Mouse (Mus musculus): ENCODE results near the gene Mymk. TPM values are rescaled to one million over a fixed set of nuclear protein-coding genes. Genes with fewer than 3 reads are reported as not detected.
A peak's percentile ranks its signal among the peaks of the same experiment; 100 is the strongest.

The Mymk gene
- polyA plus RNA-seq, 1 experiment from 2014 or later, result not detected

DNA sequence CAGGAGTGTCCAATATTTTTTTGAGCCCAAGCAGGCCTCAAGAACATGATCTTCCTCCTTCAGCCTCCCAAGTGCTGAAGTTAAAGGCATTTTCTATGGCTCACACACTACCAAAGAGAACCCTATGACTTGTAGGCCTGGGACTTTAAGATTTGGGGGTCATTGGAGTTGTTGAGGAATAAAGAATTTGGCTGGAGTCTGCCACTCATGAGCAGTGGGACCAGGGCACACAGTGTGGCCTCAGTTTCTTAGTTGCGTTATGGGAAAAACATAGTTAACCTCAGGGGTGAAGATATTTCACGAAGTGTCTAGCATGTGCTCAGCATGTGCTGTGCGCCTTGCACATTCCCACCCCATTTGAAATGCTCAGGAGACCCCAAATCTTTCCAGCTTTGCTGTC lies 45.6 kb downstream of the Mymk start:
- WGBS, result 95% methylated on average over 3 of the region's 3 CpGs
- peaks cover 24% of the 10 kb centered on the region for H3K4me1 ChIP-seq
- no peak for DNase-seq (ENCODE audit: extremely low spot score, low spot score)
- H3K27me3 ChIP-seq (ENCODE audit: poor library complexity, severe bottlenecking), result peaks cover 28% of the 10 kb centered on the region
- H3K4me3 ChIP-seq, result no peak overlapping the region
- H3K9me3 ChIP-seq, result no peaks in the 10 kb centered on the region
- no peak overlapping the region for H3K27ac ChIP-seq
- no peaks in the 10 kb centered on the region for H3K36me3 ChIP-seq (replicated peaks)

DNA sequence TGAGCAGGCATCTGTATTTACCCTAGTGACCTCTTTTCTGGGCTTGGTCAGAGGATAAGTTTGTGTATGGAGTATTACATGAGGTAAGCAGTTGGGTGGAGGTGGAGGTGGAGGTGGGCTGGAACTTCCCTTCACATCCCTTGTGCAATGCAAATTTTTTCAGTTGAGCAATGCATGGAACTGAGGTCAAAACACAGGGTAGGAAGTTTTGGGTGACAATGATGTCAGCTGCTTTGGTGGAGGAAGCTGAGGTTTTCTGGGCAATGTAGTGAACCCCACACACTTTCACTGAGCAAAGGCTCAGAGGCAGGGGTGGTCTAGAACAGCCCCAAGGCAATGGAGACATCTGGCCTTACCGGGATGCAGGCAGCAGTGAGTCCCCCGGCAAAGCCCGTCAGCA lies 46.4 kb downstream of the Mymk start:
- WGBS, result 88% methylated on average over 3 of the region's 3 CpGs
- Histone ChIP-seq H3K27me3 (ENCODE audit: poor library complexity, severe bottlenecking) (peaks cover 28% of the 10 kb centered on the region), H3K9me3 (no peaks in the 10 kb centered on the region), H3K4me3 (no peak overlapping the region), H3K36me3 (replicated peaks) (peaks cover 5% of the 10 kb centered on the region; the same call in 1 of the 2 replicates), H3K27ac (no peak overlapping the region), H3K4me1 (peaks cover 24% of the 10 kb centered on the region)
- DNase-seq (ENCODE audit: extremely low spot score, low spot score), result no peak

DNA sequence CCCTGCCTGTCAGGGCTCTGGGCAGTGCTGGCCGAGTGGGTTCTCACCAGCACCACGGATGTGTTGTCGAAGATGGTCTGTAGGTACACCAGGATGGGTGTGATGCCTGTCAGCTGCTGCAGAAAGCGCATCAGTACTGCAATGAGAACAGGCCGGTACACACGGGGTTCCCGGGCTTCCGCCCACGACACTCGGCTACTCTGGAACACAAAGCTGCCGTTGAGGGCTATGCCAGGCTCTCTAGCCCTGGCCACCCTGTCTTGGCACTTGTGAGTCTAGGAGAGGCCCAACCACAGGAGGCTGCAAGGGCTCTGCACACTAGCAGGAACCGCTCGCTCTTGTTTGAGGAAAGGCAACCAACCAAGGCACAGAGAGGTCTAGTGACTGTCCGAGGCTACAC lies 47.8 kb downstream of the Mymk start:
- H3K27ac ChIP-seq, result no peak overlapping the region
- 93% methylated on average over 14 of the region's 14 CpGs for WGBS

DNA sequence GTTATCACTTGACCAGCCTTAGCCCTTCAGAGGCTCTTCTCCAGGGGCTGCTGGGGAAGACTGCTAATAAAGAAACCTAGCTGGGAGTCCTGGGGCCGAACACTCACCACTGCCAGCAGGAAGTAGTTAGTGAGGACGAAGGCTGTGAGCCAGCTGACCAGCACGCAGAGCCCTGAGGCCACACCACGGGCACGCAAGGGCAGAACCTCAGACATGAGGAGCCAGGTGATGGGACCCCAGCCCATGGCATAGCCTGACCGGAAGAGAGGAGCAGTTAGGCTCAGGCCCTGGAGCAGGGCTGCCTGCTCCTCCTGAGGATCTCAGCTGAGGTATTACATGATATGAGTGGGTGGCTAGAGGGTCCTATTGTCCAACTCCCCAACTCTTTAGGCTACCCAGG lies 49.4 kb downstream of the Mymk start:
- DNase-seq (ENCODE audit: extremely low spot score, low spot score), result no peak
- Histone ChIP-seq H3K4me3 (no peak overlapping the region), H3K9me3 (no peaks in the 10 kb centered on the region), H3K27me3 (ENCODE audit: poor library complexity, severe bottlenecking) (peaks cover 12% of the 10 kb centered on the region), H3K4me1 (peaks cover 16% of the 10 kb centered on the region), H3K27ac (0 out of 2 replicates have a peak overlapping the region, but pooled peaks have one; percentile 0), H3K36me3 (replicated peaks) (peaks cover 34% of the 10 kb centered on the region)
- WGBS, result 78% methylated on average over 6 of the region's 6 CpGs

More for the DNA sequence above, 47.8 kb downstream of the Mymk start:
- peaks cover 23% of the 10 kb centered on the region for H3K27me3 ChIP-seq (ENCODE audit: poor library complexity, severe bottlenecking)
- DNase-seq (ENCODE audit: extremely low spot score, low spot score), result no peak
- H3K36me3 ChIP-seq (replicated peaks), result peaks cover 19% of the 10 kb centered on the region
- H3K9me3 ChIP-seq, result no peaks in the 10 kb centered on the region
- H3K4me1 ChIP-seq, result peaks cover 24% of the 10 kb centered on the region
- no peak overlapping the region for H3K4me3 ChIP-seq

DNA sequence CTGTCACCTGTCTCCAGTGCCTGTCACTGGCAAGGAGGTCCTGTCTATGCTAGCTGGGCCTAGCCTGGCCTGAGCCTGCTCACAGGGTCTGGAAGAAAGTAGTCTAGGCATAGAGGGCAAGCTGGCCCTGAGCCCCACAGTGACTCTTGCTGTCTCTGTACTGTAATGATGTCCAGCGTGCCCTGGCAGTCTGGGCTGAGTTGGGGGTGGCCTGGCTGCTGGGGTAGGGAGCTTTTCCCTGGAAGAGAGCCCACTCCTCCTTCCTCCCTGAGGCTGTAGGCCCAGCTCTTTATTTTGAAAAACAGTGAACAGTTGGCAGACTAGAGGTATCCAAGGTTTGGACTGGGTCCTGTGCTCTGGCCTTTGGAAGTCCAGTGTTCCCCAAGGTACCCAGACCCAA lies 50.9 kb downstream of the Mymk start:
- DNase-seq (ENCODE audit: extremely low spot score, low spot score), result no peak
- H3K4me3 ChIP-seq, result no peak overlapping the region; the same call in 1 of the 2 replicates
- H3K27ac ChIP-seq, result no peak overlapping the region
- no peaks in the 10 kb centered on the region for H3K9me3 ChIP-seq
- 89% methylated on average over 1 of the region's 1 CpGs for WGBS
- H3K27me3 ChIP-seq (ENCODE audit: poor library complexity, severe bottlenecking), result no peaks in the 10 kb centered on the region
- 0 out of 2 replicates have a peak, but pooled peaks cover 5% of the 10 kb centered on the region for H3K4me1 ChIP-seq
- H3K36me3 ChIP-seq (replicated peaks), result peaks cover 50% of the 10 kb centered on the region

DNA sequence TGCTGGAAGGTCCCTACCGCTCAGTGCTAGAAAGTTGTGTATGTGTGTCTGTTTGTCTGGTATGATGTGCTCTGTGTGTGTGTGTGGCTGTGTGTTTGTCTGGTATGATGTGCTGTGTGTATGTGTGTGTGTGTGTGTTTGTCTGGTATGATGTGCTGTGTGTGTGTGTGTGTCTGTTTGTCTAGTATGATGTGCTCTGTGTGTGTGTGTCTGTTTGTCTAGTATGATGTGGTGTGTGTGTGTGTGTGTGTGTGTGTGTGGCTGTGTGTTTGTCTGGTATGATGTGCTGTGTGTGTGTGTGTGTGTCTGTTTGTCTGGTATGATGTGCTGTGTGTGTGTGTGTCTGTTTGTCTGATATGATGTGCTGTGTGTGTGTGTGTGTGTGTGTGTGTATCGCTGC lies 52.4 kb downstream of the Mymk start:
- no peak for DNase-seq (ENCODE audit: extremely low spot score, low spot score)
- H3K4me1 ChIP-seq, result 0 out of 2 replicates have a peak, but pooled peaks cover 5% of the 10 kb centered on the region
- no peaks in the 10 kb centered on the region for H3K27me3 ChIP-seq (ENCODE audit: poor library complexity, severe bottlenecking)
- peaks cover 65% of the 10 kb centered on the region for H3K36me3 ChIP-seq (replicated peaks)
- no peak overlapping the region for H3K4me3 ChIP-seq
- 96% methylated on average over 2 of the region's 2 CpGs for WGBS
- H3K9me3 ChIP-seq, result no peaks in the 10 kb centered on the region
- H3K27ac ChIP-seq, result no peak overlapping the region

DNA sequence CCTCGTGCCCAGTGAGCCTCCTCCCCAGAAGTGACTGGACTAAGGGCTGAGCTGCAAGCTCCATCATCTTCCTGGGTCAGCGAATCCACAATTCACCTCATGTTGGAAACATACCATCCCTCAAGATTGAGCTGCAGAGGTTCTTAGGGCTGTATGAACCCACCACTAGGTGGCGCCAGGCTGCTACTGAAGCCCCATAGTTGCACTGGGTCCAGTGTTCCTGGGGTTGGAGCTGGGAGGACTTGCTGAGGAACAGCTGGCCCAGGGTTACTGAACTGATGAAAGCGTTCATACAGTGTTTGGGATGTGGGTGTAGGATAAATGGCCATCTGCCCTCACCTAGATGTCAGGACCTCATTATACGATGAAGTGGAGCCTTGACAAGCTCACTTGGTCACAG lies 54.2 kb downstream of the Mymk start:
- Histone ChIP-seq H3K4me1 (no peaks in the 10 kb centered on the region), H3K36me3 (replicated peaks) (peaks cover 79% of the 10 kb centered on the region), H3K4me3 (no peak overlapping the region), H3K27ac (no peak overlapping the region), H3K27me3 (ENCODE audit: poor library complexity, severe bottlenecking) (no peaks in the 10 kb centered on the region), H3K9me3 (no peaks in the 10 kb centered on the region)
- 52% methylated on average over 5 of the region's 5 CpGs for WGBS
- DNase-seq (ENCODE audit: extremely low spot score, low spot score), result peak; percentile 67

Other genes with a start within 250 kb of the Mymk start
- gene Abo, start 207.2 kb downstream of the Mymk start, polyA plus RNA-seq (2016; fragmentation: Nextera tagmentation; extraction: Ambion mirVana), result not detected in 2 replicates
- 34.4 and 37.1 TPM in 2 replicates for gene Surf6, start 169.3 kb downstream of the Mymk start, polyA plus RNA-seq (2016; fragmentation: Nextera tagmentation; extraction: Ambion mirVana)
- gene Med22, start 161.5 kb downstream of the Mymk start, polyA plus RNA-seq (2016; fragmentation: Nextera tagmentation; extraction: Ambion mirVana), result 112 and 118 TPM in 2 replicates
- 735 and 753 TPM in 2 replicates for gene Rpl7a, start 161.4 kb downstream of the Mymk start, polyA plus RNA-seq (2016; fragmentation: Nextera tagmentation; extraction: Ambion mirVana)
- gene Surf2, start 155.8 kb downstream of the Mymk start, polyA plus RNA-seq (2016; fragmentation: Nextera tagmentation; extraction: Ambion mirVana), result 54.9 and 55.1 TPM in 2 replicates
- 46.0 and 47.3 TPM in 2 replicates for gene Surf1, start 155.6 kb downstream of the Mymk start, polyA plus RNA-seq (2016; fragmentation: Nextera tagmentation; extraction: Ambion mirVana)
- 155 TPM in 2 replicates for gene Surf4, start 138.3 kb downstream of the Mymk start, polyA plus RNA-seq (2016; fragmentation: Nextera tagmentation; extraction: Ambion mirVana)
- gene Stkld1, start 138.1 kb downstream of the Mymk start, polyA plus RNA-seq (2016; fragmentation: Nextera tagmentation; extraction: Ambion mirVana), result 0.07 and 0.09 TPM in 2 replicates
- 57.1 and 59.0 TPM in 2 replicates for gene Rexo4, start 107.8 kb downstream of the Mymk start, polyA plus RNA-seq (2016; fragmentation: Nextera tagmentation; extraction: Ambion mirVana)
- gene Adamts13, start 98.8 kb downstream of the Mymk start, polyA plus RNA-seq (2016; fragmentation: Nextera tagmentation; extraction: Ambion mirVana), result not detected in 2 replicates
- 101 and 103 TPM in 2 replicates for gene Cacfd1, start 62.3 kb downstream of the Mymk start, polyA plus RNA-seq (2016; fragmentation: Nextera tagmentation; extraction: Ambion mirVana)
- 1.6 and 2.1 TPM in 2 replicates for gene Slc2a6, start 44.2 kb downstream of the Mymk start, polyA plus RNA-seq (2016; fragmentation: Nextera tagmentation; extraction: Ambion mirVana)
- gene Adamtsl2, start 7.2 kb upstream of the Mymk start, polyA plus RNA-seq (2016; fragmentation: Nextera tagmentation; extraction: Ambion mirVana), result 3.8 and 5.3 TPM in 2 replicates
- 0.05 and 0.16 TPM in 2 replicates for gene Fam163b, start 70.3 kb upstream of the Mymk start, polyA plus RNA-seq (2016; fragmentation: Nextera tagmentation; extraction: Ambion mirVana)
- gene Dbh, start 93.1 kb upstream of the Mymk start, polyA plus RNA-seq (2016; fragmentation: Nextera tagmentation; extraction: Ambion mirVana), result not detected in 2 replicates
- gene Sardh, start 176.2 kb upstream of the Mymk start, polyA plus RNA-seq (2016; fragmentation: Nextera tagmentation; extraction: Ambion mirVana), result 1.8 TPM in 2 replicates